Mouse (Mus musculus) gastrocnemius, adult 8-10 months (tissue): Measurements from ENCODE around the gene Degs1. TPM values are rescaled to one million over a fixed set of nuclear protein-coding genes. Genes with fewer than 3 reads are reported as not detected.

Experiments used
- DNase-seq, 2 experiments: peaks; one replicate each; pipeline ENCODE4 v3.0.0; 2022; ENCODE audit warnings: low spot score in 2 of 2
- total RNA-seq, 4 experiments: library from RNA; stranded (reverse); gene quantifications; 2 replicates each; pipeline ENCODE4 v1.2.4; 2022

The Degs1 gene
- total RNA-seq, 4 experiments from 2014 or later: 11.7 to 18.1 (median 15.7) TPM

GRCm38 (mm10) chr1:182227141-182227963 lies 55.3 kb downstream of the Degs1 start:
- DNase-seq: no peak

- no peak for DNase-seq
Observed at GRCm38 (mm10) chr1:182226261-182226660, 56.3 kb downstream of the Degs1 start.

Other genes starting within 250 kb of the Degs1 start
- gene Srp9, start 158.1 kb downstream of the Degs1 start, total RNA-seq: 10 to 100 TPM; 41.5 to 49.1 (median 45.6) TPM
- gene Vmn1r1, start 118.3 kb downstream of the Degs1 start, total RNA-seq: not detected
- 10 to 100 TPM; 17.2 to 21.0 (median 19.1) TPM for gene Fbxo28, start 58.8 kb upstream of the Degs1 start, total RNA-seq
- 10 to 100 TPM in 3 of 4 experiments, 1 to 10 TPM in 1; 8.2 to 11.8 (median 10.9) TPM for gene Trp53bp2, start 126.4 kb upstream of the Degs1 start, total RNA-seq
- gene Capn2, start 234.8 kb upstream of the Degs1 start, total RNA-seq: 10 to 100 TPM; 46.6 to 49.7 (median 47.6) TPM